Mouse (Mus musculus): ENCODE data around the gene Pfdn2. TPM values are rescaled to one million over a fixed set of nuclear protein-coding genes. Genes with fewer than 3 reads are reported as not detected.
"Not testable (repeated sequence)": the region's sequence is repeated elsewhere in the genome, so short reads cannot be mapped to it uniquely, and the experiment has no call there.

The Pfdn2 gene
- polyA plus RNA-seq (2017; shearing (Covaris generic)): 10 to 100 TPM; 34.7 to 60.5 TPM

DNA sequence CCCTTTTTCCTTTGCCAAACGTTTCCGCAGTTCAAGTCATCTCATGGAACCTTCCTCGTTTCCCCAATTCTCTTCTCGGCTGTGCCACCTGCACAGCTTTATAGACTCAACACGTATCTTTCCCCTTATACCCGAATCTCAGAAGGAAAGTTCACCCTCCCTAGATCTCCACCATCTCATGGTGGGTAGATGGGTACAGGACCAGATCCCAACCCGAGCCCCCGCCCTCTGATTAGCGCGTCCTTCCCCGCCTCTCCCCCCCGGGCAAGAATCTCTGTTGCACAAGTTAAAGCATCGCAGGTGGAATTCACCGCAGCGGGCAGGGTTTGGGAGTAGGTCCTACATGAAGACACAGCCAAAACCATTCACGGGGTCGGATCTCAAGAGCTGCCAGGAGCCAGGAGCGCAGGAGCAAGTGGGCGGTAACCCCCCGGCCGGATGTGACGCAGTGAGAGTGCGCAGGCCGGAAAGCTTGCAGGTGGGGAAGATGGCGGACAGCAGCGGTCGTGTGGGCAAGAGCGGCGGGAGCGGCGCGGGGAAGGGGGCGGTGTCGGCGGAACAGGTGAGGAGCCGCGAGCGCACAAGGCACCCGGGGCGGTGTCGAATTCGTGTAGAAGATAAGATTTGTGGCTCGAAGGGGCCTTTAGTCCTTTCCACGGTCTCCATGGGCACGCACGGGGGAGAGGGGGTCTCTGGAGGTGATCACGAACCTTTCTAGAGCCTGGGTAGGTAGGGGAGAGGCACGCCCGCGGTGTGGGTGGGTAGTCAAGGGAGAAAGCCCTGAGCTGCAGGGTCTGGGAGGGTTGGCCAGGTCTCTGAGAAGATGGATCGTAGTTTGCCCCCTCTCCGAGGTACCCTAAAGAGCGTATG, at the start of gene Pfdn2, which contains the start of gene Nit1:
TSS of gene Pfdn2 (plus strand) at position 446 of the 870 bp plus-strand sequence.
TSS of gene Nit1 (minus strand) at position 422 of the 870 bp plus-strand sequence.
- peak; percentile 92 for ATAC-seq

DNA sequence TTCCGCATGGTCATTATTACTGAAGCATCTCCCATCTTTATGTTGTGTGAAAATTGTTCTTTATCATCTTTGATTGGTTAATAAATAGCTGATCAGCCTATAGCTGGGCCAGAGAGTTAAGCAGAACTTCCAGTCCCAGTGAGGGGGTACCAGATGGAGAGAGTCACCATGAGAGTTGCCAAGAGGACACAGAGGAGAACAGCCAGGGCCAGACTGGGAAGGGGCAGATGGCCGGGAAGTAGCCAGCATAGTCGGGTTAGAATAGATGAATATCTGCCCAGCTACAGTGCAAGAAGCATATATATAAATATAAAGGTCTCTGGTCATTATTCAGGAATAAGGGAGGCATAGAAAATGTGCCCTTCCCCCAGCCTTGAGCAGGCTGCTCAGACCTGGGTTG, 47.2 kb upstream of the Pfdn2 start:
- no peak for ATAC-seq

DNA sequence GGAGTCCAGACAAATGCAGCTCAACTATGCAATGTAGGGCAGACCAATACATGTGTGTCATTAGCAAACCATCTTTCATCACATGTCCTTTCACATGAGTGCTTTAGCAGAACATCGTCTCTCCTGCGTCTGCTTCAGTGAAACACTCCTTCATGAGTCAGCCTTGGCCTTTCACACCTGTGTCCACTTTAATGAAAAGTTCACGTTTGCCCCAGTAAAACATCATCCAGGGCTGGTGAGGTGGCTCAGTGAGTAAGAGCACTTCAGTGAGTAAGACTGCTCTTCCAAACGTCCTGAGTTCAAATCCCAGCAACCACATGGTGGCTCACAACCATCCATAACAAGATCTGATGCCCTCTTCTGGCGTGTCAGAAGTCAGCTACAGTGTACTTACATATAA, 39.3 kb upstream of the Pfdn2 start:
- ATAC-seq: not testable (repeated sequence)

DNA sequence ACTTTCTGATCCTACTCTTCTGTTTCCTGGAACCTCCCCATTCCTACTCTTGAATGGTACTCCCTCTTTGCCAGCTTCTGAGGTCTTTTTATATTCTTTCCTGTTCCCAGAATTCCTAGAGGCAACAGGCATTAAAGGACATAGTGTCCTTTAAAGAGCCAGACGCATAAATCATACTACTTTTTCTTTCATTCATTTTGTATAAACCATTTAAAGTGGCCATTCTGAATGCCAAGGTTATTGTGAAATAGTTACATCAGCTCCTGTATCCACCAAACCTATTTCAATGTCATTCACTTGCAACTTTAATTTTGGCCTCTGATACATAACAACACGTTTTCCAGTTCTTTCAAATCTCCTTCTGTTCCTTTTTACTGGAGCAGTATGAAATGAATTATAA, 36.1 kb upstream of the Pfdn2 start:
- no peak for ATAC-seq

DNA sequence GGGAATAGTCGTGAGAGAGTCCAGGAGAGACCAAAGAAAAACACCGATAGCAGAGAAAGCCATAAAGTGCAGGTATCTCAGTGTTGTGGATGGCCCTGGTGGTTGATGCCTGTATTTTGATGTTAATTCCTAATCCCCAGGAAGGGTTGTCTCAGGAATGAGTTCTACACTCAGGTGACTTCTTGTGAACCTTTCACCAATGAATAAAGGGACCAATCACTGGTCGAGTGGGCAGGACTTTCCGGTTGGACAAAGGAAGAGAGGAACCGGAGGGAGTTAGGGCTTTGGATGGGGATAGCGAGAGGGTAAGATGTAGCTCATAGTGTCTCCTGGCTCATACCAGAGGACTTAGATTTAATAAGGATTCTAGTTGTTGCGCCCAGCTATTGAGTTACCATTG, 25.7 kb upstream of the Pfdn2 start:
- ATAC-seq: no peak

DNA sequence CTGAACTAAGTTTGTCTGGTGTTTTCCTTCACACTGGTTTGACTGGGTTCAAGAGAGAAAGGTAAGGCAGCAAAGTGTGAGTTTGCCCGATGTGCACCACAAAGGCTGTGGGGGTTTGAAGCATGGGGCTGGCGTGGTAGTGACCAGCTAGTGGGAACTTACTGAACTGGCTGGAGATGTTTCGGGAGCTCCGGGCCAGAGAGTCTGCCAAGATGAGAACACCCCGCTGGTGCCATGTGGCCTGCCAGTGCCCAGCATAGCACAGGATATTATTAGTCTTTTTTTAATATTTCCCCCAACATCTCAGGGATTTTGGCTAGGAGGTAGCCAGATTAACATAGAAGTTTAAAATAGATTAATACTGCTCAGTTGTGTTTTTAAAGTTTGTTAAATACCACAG, 25.3 kb upstream of the Pfdn2 start:
- no peak for ATAC-seq

DNA sequence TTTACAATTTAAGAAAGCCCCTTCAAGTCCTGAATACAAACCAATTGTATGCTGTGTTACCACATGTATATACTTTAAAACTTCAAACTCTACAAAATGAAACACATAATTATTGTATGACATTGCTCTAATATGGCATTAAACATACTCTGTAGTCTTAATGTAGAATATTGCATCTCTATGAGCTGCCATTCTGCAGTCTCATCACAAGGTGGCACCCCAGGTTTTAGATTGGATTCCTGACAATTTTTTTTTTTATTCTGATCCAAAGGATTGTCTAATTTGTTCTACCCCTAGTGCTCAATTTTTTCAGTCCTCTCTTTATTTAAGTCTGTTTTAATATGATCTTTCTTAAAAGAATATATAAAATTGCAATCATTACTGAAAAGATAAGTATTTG, 24.1 kb upstream of the Pfdn2 start:
- ATAC-seq: peak; percentile 72

DNA sequence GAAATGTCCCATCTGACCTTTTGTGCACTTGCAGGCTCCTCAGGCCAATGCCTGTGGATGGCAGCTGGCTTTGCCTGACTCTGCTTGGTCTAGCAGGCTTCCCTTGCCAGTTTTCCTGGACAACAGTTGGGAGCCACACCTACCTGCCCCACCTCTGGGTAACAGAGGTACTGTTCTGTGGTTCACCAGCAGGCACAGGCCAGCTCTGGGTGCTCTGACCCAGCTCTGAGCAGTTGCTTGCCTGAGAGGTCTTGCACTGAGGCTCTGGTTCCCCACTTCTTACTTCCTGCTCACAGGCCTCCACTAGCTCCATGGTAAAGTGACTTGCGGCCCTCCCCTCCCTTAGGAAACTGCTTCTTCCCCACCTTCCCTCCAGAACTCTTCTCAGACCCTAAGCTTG, 23.5 kb upstream of the Pfdn2 start:
- ATAC-seq: no peak

DNA sequence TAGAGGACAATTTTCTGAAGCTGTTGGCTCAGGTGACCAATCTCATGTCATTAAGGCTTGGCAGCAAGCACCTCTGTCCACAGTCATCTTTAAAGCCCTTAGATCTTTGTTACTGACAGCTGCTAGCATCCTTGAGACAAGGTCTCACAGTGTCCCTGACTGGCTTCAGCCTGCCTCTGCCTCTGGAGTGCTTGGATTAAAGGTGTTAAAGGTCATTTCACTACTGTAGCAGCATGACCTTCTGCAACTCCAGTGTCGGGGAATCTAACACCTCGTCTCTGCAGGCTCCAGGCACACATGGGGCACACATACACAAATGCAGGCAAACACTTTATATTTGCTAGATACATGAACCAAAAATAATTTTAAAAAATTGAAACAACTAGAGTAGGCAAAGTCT, 19.9 kb upstream of the Pfdn2 start:
- ATAC-seq: no peak

DNA sequence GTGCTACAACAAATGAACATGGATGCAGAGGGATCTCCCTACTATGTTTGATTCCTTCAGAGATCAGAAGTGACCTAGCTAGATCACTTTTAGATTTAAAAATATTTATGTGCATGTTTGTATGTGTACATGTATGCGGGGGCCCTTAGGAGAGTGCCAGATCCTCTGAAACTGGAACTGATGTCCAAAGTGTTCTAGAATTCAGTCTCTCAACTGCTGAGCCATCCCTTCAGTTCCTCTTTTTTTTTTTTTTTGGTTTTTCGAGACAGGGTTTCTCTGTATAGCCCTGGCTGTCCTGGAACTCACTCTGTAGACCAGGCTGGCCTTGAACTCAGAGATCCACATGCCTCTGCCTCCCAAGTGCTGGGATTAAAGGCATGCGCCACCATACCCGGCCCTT, 18.9 kb upstream of the Pfdn2 start:
- not testable (repeated sequence) for ATAC-seq

DNA sequence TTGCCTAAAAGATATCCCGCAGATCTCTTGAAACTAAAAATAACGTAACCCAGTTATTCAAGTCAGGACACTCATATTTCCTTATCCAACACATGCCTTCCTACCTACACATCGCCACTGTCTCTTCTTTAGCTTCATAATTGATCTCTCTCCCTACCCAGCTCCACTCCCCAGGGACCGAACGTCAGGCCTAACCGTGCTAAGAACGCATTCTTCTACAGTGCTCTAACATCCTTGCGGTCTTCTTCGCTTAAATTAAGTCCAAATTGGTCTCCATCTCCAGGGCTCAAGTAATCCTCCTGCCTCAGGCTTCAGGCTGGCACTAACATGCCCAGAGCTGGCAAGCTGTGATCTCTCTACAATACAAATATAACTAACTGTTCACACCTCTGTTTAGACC, 17.2 kb upstream of the Pfdn2 start:
- ATAC-seq: no peak

DNA sequence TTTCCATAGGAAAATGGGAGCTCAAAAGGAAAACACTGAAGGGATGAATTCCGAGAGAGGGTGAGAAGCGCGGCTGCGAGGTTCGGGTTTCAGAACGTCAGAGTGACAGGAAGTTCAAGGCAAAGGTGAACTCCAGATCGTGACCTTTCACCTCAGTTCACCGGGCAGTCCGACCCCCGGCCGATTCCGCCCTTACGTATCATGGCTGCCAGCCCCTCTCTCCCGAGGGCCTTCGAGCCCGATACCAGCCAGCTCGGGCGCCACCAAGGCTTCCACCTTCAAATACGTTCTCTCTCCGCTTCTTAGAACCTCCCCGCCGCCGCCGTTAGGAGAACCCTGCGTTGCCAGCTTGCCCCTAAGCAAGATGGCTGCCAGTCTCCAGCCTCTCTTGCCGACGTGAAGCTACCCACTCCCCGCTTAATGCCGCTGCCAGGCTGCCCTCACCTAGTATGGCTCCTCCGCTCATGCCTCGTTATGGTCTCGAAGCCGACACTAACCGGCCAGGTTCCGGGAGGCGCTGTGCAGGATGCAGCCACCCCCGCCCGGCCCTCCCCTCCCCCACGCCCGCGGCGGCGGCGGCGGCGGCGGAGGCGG, 16.5 kb upstream of the Pfdn2 start, which contains the start of gene Dedd:
TSS of gene Dedd (plus strand) at position 307 of the 594 bp plus-strand sequence.
- peak; percentile 86 for ATAC-seq

DNA sequence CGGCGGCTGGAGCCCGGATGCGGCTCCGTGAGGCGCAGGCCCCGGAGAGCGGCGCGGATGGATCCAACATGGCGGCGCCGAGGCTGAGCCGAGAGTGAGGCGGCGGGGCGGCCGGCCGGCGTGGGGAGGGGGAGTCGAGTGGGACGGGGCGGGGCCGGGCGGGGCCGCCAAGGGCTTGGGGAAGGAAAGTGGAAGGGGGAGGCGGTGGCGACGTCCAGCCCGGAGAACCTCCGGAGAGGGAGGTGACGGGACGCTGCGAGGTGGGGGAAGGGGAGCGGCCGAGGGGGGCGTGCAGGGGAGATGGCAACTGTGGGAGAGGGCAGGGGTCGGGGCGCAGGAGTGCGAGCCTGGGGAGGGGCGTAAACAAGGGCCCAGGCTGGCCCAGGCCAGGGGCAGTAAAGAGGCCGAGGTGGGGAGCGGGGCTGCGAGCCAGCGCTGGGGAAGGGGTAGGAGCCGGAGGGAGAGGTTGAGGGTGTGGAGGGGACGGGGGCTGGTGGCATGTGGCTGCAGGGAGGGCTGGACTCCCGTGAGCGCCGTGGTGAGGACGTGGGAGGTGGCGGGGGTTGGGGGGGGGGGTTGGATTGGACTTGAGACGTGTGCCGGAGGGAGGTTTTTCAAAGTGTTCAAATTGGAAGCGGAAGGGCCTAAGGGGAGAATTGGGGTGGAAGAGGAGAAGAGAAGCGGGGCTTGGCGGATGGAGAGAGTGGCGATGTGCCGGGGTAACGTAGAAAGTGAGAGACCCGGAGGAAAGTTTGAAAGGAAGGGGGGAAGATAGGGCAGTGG, 15.8 kb upstream of the Pfdn2 start:
- no peak for ATAC-seq

DNA sequence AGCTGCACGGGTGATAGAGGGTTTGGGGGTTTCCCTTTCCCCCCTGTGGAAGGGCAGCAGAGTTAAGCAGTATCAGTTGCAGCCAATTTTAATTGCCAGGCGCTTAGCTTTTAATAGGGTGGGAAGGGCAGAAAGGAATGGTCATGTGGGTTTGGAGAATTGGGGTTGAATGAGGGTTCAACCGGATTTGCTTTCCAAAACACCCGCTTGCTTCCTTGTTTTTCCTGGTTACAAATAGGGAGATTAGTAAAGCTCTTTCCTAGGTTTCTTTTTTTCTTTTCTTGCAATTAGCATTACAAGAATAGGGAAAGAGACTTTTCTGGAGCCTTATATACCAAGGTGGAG, 15.3 kb upstream of the Pfdn2 start:
- ATAC-seq: no peak

DNA sequence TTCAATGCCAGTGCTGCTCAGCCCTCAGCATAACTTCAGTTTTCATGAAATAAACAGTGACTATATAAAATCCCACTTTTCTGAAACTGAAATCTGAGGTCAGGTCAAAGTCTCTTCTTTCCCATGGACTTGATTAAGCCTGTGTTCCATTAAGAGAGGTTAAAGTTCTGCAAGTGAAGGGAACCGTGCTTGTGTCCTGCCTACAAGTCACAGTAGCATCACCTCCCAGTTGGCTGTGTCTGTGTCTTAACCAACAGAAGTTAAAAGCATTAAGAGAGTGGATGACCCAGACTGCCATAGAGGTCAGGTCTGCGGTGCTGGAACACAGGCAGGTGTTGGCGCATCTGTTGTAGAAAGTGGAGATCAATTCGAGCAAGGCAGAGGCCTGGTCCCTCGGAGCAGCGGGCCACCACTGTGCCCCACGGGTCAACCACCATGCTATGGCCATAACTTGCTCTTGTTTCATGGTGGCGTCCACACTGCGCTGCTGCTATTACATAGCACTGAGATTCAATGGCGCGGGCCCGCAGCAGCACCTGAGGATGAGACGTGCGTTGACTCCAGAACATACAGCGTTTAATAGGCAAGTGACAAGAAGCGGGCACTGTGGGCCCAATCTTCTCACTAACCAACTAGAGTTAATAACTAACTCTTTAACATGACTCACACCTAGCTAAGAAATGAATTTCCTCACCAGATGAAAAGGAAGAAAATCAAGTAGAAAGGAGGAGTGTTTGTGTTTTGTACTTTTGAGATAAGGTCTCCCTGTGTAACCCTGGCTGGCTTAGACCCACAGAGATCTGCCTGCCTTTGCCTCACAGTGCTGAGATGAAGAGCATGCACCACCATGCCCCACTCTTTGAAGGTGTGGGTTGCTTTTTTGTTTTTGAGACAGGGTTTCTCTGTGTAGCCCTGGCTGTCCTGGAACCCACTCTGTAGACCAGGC, 2.9 kb upstream of the Pfdn2 start:
- ATAC-seq: no peak

DNA sequence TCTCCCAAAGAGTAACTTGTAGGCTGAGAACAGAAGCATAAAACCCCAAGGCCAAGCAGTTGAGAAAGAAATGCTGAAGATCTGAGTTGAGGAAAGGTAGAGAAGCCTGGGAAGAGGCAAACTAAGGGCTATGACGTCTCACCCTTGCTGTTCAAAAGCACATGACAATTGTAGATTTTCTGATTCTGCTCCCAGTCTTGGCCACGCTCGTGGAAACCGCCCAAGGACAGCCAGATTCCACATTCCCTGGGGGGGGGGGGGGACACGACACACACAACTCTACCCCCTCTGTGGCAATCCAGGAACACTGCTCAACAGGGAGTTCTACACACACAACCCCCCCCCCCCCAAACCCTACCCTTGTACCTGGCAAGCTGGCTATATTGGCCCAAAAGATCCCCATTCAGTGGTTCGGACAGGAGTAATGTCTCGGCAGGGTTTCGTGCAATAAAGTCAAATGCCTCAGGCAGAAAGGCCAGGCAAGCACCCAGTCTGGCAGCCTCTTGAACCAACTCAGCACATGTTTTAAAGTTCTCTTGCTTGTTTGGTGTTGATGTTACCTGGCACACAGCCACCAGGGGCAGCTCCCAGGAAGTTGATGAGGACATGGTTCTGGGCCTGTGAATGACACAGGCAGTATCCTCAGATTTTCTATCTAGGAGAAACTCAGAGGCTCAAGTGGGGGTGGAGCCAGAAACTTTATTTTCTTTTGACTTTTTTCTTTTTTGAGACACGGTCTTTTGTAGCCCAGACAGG, 1.4 kb upstream of the Pfdn2 start:
- no peak for ATAC-seq

DNA sequence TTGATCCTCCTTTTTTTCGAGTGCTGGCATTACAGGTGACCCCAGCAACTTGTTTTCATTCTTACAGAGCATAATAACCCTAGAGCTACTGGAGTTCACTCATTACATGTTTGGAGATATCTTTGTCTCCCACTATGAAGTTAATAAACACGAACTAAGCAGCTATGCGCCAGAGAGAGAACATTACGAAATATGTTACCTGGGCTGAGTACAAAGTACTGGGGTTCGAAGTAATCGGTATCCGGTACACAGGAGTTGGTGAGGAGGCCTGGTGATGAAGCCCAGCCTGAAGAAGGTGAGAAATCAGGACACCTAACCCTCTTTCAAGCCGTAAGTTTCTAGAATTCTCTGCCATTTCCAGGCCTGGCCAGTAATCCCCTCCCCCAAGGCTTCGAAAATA, 755 bp upstream of the Pfdn2 start:
- no peak for ATAC-seq

DNA sequence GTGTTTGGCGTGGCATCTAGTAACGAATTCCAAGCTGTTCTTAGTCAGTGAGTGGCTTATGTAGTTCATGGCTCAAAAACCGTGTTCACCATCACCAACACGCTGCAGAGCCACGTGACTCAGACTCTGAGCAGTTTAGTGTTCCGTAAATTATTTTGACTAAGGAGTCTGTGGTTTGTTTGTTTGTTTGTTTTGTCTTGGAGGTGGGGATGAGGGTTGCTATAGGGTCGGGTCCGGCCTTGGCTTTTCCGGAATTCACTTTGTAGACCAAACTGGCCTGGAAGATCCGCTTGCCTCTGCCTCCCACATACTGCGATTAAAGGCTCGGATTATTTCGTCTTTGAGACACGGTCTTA, 603 bp downstream of the Pfdn2 start:
- peak; percentile 24 for ATAC-seq

DNA sequence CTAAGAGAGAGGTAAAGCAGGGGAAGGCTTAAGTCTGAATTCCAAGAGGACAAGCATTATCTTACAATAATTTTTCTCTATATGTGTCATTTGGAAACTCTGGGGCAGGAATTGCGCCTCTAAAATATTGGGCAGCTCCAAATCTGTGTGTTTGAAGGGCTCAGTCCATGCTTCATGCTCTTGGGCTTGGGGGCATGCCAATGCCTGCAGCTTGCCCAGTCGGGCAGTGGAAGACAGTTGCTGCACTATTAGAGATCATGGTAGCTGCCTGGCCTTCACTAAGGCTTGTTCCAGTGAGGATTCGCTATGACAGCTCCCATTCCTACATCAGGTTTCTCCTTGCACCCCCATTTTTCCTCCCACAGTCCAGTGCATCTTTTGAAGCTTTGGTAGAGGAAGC, 3.2 kb downstream of the Pfdn2 start:
- ATAC-seq: no peak

DNA sequence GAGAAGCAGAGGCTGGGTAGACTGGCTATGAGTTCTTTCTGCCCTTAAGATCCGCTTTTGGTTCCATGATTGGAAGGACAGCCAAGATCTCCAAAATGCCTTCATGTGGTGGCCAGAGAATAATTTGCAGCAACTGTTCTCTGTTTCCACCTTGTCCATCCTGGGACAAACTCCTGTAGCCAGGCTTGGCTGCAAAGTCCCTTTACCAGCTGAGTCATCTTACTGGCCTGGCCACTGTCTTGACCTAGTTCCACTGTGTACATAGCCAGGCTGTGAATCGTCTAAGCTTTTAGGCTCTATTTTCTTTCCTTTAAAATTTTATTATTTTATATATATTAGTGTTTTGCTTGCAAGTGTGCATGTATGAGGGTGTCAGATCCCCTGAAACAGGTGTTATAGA, 3.7 kb downstream of the Pfdn2 start:
- ATAC-seq: no peak

DNA sequence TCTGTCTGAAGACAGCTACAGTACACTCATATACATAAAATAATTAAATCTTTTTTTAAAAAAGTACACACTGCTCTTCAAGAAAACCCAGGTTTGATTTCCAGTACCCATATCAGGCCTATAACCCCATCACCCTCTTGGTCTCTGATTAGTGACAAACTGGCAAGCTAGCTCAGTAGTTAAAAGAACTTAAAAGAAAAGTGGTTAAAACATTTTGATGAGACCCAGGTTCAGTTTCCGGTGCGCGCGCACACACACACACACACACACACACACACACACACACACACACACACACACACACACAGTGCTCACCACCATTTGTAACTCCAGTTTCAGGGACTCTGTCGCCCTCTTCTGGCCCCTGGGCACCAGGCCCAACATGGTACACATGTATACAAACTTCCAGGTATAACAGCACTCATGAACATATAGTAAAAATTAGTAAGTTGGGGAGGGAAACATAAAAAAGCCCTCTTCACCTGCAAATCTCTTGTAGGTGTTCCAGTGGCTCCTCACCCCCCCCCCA, 10.4 kb downstream of the Pfdn2 start:
- peak; percentile 40 for ATAC-seq

Measured in activated CD4-positive, CD25-positive, alpha-beta regulatory T cell, adult 4 months (primary cell).